Mouse (Mus musculus) midbrain, embryonic 13.5 days (tissue): ENCODE results near the gene Gnat1. TPM values are rescaled to one million over a fixed set of nuclear protein-coding genes. Genes with fewer than 3 reads are reported as not detected.

Experiments used
- ATAC-seq: fragments of 200-750 bp; cut with Nextera tagmentation; 2 replicates; pipeline ENCODE4 v1.8.0; 2017; ENCODE audit warnings: mild to moderate bottlenecking, moderate TSS enrichment, moderate library complexity
- H3K27ac ChIP-seq: fragments of 300-500 bp; sonication (generic); 2 replicates; pipeline ENCODE4 v1.5.1; 2015; ENCODE audit warnings: inconsistent platforms, mild to moderate bottlenecking, moderate library complexity
- H3K27me3 ChIP-seq: fragments of 300-500 bp; sonication (generic); 2 replicates; pipeline ENCODE4 v1.6.1; 2015; ENCODE audit warnings: mild to moderate bottlenecking, inconsistent platforms
- H3K36me3 ChIP-seq: fragments of 300-500 bp; sonication (generic); 2 replicates; pipeline ENCODE4 v1.6.1; 2015; ENCODE audit warnings: mild to moderate bottlenecking, inconsistent platforms
- H3K4me1 ChIP-seq: fragments of 300-500 bp; sonication (generic); replicated peaks from 2 replicates; pipeline ENCODE4 v1.6.1; 2015; ENCODE audit warnings: inconsistent platforms
- H3K4me2 ChIP-seq: fragments of 300-500 bp; sonication (generic); replicated peaks from 2 replicates; pipeline ENCODE4 v1.6.1; 2015; ENCODE audit warnings: moderate library complexity, mild to moderate bottlenecking, inconsistent platforms
- H3K4me3 ChIP-seq: fragments of 300-500 bp; sonication (generic); replicated peaks from 2 replicates; pipeline ENCODE4 v1.5.1; 2015; ENCODE audit warnings: mild to moderate bottlenecking, inconsistent platforms
- H3K9ac ChIP-seq: fragments of 300-500 bp; sonication (generic); replicated peaks from 2 replicates; pipeline ENCODE4 v1.6.1; 2015; ENCODE audit warnings: mild to moderate bottlenecking, inconsistent platforms
- H3K9me3 ChIP-seq: fragments of 300-500 bp; sonication (generic); 2 replicates; pipeline ENCODE4 v1.6.1; 2016; ENCODE audit warnings: mild to moderate bottlenecking, inconsistent platforms
- whole genome bisulfite sequencing: fragments of 180-500 bp; shearing (Covaris S2); methylation state at CpG from one replicate; pipeline ENCODE4 v1.1.7; 2015; 5-methylcytosine and 5-hydroxymethylcytosine counted together
- polyA plus RNA-seq: library from polyadenylated mRNA; unstranded; fragments of >200 nt; fragmentation: Nextera tagmentation; extraction: Ambion mirVana; gene quantifications from 2 replicates; pipeline ENCODE4 v1.2.1, GENCODE M21; 2015

Gnat1 gene
- polyA plus RNA-seq, 1 experiment from 2014 or later = 2.7 TPM

DNA sequence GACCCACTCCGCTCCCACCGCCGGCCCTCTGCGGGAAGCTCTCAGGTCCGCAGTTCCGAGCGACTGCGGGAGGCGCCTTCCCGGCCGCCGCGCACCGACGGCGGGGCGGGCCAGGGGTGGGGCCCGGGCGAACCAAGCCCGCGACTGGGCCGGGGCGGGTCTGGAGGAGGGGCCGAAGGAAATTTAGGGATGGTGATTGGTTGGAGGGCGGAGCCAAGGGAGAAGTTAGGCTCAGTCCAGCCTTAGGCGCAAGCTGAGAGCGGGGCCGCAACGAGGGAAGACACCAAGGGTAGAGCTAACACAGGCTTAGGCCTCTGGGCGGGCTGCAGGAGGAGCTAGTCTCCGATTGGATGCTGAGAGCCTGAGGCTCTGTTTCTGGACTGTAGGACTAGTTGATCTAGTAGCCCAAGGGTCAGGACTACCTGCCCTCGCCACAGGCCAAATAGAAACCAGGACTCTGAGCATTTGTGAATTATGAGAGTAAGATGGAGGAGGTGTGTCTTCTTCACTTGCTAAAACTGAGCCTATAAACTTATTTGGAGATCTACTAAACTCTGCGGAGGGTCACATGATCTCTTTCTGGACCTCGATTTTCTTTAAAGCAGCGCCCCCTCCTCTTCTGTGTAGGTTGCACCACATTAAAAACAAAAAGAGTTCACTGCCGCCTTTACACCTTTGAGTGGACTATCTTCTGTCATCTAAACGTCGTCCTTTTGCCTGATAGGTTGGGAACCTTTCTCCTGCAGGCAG is 44.1 kb downstream of the Gnat1 start, which contains the start of gene Gnai2:
Gnai2 (minus strand) TSS at position 89 of the 750 bp plus-strand sequence.
- Histone ChIP-seq H3K9me3 (no peaks in the 10 kb centered on the region), H3K4me2 (peak within 1 kb of the TSS; percentile 90), H3K4me1 (peaks cover 67% of the 10 kb centered on the region), H3K4me3 (peak within 1 kb of the TSS; percentile 87), H3K27ac (peak within 1 kb of the TSS; percentile 98), H3K27me3 (no peaks in the 10 kb centered on the region), H3K36me3 (no peaks in the 10 kb centered on the region), H3K9ac (peak within 1 kb of the TSS; percentile 97)
- ATAC-seq = peak; percentile 83
- 6% methylated on average over 22 of the region's 38 CpGs for WGBS

DNA sequence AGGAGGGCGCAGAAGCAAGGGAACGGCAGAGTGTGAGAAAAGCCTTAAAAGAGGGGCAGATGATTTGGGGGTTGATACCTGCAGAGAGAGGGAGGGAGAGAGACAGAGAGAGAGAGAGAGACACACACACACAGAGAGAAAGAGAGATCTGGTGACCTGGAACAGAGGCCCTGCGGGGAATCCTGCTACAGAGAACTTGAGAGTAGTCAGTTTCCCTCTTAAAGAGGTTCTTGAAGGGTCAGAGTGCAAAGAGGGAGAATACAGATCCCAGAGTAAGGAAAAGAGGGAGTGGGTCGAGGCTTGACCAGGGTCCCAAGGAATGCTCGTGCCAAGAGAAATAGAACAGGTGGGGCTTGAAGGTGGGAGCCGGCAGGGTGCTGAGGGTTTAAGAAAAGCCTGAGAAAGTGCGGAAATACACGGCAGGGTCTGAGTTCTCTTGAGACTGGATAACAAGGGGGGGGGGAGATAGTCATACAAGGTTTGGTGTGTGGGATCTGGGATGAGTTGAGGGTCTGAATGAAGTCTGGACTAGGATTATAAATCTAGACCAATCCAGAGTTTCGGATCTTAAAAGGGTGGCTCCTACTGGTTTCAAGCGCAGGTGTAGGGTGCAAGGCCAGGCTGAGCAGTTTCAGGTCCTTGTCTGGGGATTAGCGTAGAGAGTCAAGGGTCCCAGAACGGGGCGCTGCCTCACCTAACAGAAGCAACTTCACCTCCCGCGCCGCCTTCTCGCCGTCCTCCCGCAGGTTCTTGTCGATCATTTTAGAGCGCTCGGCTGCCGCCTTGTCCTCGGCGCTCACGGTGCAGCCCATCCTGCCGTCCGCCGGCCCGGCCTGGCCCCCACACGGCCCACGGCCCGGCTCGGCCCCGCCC is 44.9 kb downstream of the Gnat1 start:
- peak overlapping the region; percentile 90 for H3K4me2 ChIP-seq

DNA sequence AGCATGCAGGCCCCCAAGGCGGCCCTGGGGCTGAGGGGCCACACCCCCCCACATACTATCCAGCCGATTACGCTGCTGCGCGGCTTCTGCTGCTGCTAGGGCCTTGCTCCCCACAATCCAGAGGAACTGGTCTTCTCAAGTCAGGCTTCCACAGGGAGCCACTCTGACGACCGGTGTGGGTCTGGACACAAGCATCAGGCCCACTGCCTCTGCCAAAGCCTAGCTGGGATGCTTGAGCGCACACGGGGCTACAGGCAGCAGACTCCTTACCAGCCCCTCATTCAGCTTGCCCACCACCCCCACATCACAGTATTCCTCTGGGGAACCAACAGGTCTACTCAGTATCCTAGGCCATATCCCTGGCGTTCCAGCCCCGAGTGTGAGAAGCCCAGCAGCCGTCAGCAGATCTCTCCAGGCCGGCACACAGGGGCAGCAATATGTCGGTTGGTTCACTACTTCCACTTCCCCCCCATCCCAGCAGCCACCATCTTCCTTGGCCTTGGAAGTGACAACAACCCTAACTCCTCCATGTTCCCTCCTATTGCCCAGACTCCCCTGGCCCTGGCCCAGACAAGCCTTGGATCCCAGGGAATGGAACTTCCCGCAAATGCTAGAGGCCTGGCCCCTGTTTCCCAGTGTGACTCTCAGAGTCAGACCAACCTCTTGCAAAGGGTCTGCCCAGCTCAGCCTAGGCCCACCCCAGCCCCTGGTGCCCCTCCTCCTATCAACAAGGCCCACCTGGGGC is 45.7 kb downstream of the Gnat1 start:
- H3K9ac ChIP-seq = peak overlapping the region; percentile 97
- H3K36me3 ChIP-seq = no peaks in the 10 kb centered on the region
- H3K4me2 ChIP-seq = peak overlapping the region; percentile 90
- no peaks in the 10 kb centered on the region for H3K9me3 ChIP-seq
- ATAC-seq = no peak
- H3K4me3 ChIP-seq = peak overlapping the region; percentile 87
- H3K27ac ChIP-seq = peak overlapping the region; percentile 98
- H3K27me3 ChIP-seq = no peaks in the 10 kb centered on the region
- WGBS = 2% methylated on average over 15 of the region's 15 CpGs
- H3K4me1 ChIP-seq = peaks cover 77% of the 10 kb centered on the region

More for the DNA sequence above, 44.9 kb downstream of the Gnat1 start:
- H3K27ac ChIP-seq = peak overlapping the region; percentile 98
- H3K4me3 ChIP-seq = peak overlapping the region; percentile 87
- H3K27me3 ChIP-seq = no peaks in the 10 kb centered on the region
- under 1% methylated on average over 30 of the region's 35 CpGs for WGBS
- H3K9ac ChIP-seq = peak overlapping the region; percentile 97
- H3K4me1 ChIP-seq = peaks cover 69% of the 10 kb centered on the region
- ATAC-seq = no peak
- no peaks in the 10 kb centered on the region for H3K36me3 ChIP-seq
- H3K9me3 ChIP-seq = no peaks in the 10 kb centered on the region

DNA sequence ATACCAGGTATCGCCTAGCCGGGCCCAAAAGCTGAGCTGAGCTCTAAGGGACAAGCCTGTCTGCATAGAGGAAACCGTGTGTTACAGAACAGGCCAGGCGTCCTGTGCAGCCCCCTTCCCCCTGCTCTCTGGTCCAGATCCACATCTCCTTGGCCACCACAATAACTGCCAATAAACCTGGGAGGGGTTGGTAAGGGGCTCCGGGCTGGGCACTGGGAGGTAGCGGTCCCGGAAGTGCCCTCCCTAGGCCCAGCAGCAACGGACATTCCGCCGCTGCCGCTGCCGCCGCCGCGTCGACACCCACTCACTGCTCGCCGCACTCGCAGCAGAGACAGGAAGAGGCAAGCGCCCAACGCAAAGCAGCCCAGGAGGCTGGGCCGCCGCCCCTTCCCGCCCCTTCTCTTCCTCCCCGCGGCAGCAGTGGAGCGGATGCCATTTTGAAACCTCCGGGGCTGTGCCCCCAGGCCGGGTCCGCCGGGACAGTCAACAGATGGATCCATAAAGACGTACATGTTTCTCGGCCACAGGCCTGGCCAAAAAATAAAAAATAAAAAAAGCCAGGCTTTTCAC is 46.3 kb downstream of the Gnat1 start:
- Histone ChIP-seq H3K4me2 (peak overlapping the region; percentile 90), H3K27me3 (no peaks in the 10 kb centered on the region), H3K9ac (peak overlapping the region; percentile 97), H3K4me3 (peak overlapping the region; percentile 87), H3K27ac (peak overlapping the region; percentile 98), H3K9me3 (no peaks in the 10 kb centered on the region), H3K36me3 (no peaks in the 10 kb centered on the region), H3K4me1 (peaks cover 83% of the 10 kb centered on the region)
- ATAC-seq = no peak
- under 1% methylated on average over 33 of the region's 33 CpGs for WGBS

DNA sequence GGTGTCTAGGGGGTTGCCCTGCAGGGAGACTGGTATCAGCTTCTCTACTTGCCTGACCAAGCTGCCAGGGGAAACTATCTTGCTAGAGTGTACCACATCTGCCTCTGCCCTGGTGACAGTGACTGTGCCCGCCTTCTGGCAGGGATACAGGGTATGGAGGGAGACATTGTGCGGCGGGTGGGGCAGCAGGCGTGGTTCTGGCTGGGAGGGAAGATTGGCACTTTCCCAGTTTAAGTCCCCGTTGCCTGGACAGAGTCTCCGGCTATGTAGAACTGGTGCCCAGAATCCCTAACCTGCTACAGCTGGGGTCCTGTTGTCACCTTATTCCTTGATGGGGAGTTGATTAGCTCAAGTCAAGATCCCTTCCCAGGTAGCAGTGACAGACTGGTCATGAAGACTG is 47.0 kb downstream of the Gnat1 start:
- 17% methylated on average over 6 of the region's 6 CpGs for WGBS
- Histone ChIP-seq H3K4me1 (peaks cover 85% of the 10 kb centered on the region), H3K9ac (peak overlapping the region; percentile 97), H3K4me2 (peak overlapping the region; percentile 90), H3K27ac (peak overlapping the region; percentile 98), H3K4me3 (peak overlapping the region; percentile 87), H3K9me3 (no peaks in the 10 kb centered on the region), H3K36me3 (no peaks in the 10 kb centered on the region), H3K27me3 (no peaks in the 10 kb centered on the region)
- no peak for ATAC-seq

DNA sequence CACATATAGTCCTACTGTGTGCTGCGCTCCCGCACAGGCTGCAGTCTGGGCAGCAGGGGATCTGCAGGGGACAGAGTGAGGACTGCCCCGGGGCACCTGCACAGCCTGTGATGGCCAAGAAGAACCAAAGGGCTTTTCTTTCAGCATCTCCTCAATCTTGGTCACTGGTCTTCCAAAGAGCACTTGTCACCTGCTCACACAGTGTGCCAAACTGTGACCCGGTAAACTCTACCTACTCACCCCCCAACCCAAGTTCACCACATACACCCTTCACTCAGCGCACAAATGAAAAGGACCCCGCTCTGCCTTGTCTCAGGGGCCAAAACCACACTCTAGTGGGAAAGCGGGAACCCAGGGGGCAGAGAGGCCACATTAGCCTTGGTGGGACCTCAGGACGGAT is 47.7 kb downstream of the Gnat1 start:
- WGBS = 50% methylated on average over 8 of the region's 8 CpGs
- Histone ChIP-seq H3K27me3 (no peaks in the 10 kb centered on the region), H3K9ac (peak overlapping the region; percentile 97), H3K36me3 (no peaks in the 10 kb centered on the region), H3K4me3 (peak overlapping the region; percentile 87), H3K4me1 (peaks cover 85% of the 10 kb centered on the region), H3K27ac (peak overlapping the region; percentile 98), H3K9me3 (no peaks in the 10 kb centered on the region), H3K4me2 (peak overlapping the region; percentile 90)
- no peak for ATAC-seq

DNA sequence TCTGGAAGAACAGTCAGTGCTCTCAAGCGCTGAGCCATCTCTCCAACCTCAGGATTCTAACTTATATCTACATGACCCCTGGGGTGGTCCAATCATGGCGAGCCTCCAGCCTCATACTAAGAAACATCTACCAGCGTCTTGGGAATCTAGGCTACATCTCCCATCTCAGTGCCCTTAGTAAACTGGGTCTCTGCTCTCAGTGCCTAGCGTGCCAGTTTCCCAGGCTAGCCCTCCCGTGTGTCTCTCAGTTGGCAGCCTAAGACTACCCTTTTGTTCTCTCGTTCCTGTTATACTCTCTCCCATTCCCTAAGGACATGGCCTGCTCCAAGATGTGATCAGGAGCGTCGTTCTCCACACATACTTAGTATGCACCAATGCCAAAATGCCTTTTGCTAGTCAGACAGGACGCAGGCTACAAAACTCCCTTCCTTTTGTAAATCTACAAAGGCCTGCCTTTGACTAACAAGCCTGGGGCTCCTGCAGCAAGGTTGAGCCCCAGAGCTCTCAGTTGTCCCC is 48.1 kb downstream of the Gnat1 start:
- Histone ChIP-seq H3K9me3 (no peaks in the 10 kb centered on the region), H3K9ac (peak overlapping the region; percentile 97), H3K27me3 (no peaks in the 10 kb centered on the region), H3K36me3 (no peaks in the 10 kb centered on the region), H3K4me3 (peak overlapping the region; percentile 87), H3K4me2 (peak overlapping the region; percentile 90), H3K27ac (peak overlapping the region; percentile 98), H3K4me1 (peaks cover 85% of the 10 kb centered on the region)
- 27% methylated on average over 9 of the region's 9 CpGs for WGBS
- no peak for ATAC-seq

DNA sequence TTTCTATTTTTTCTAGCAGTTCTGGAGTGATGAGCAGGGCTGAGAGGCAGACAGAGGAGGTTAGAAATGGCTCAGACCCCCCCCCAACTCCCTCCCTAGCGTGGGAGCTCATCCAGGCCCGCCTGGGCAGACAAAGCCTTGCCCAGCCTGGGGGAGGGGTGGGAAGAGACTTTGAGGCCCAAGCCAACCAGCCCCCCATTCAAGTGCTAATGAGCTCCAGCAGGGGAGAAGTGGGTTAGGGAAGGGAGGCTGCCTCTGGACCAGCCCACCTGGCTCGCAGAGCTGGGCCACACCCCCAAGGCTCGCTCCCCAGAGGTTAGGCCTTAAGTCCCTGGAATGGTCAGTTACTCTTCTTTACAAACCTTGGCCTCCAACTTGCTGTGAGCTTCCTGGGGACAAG is 48.9 kb downstream of the Gnat1 start:
- H3K36me3 ChIP-seq = 0 out of 2 replicates have a peak, but pooled peaks cover under 1% of the 10 kb centered on the region
- no peaks in the 10 kb centered on the region for H3K9me3 ChIP-seq
- peak overlapping the region; percentile 71 for H3K9ac ChIP-seq
- H3K27me3 ChIP-seq = no peaks in the 10 kb centered on the region
- H3K4me1 ChIP-seq = peaks cover 87% of the 10 kb centered on the region
- peak overlapping the region; percentile 98 for H3K27ac ChIP-seq
- peak overlapping the region; percentile 25 for H3K4me3 ChIP-seq
- ATAC-seq = peak; percentile 41
- 0% methylated on average over 4 of the region's 4 CpGs for WGBS
- H3K4me2 ChIP-seq = peak overlapping the region; percentile 90

DNA sequence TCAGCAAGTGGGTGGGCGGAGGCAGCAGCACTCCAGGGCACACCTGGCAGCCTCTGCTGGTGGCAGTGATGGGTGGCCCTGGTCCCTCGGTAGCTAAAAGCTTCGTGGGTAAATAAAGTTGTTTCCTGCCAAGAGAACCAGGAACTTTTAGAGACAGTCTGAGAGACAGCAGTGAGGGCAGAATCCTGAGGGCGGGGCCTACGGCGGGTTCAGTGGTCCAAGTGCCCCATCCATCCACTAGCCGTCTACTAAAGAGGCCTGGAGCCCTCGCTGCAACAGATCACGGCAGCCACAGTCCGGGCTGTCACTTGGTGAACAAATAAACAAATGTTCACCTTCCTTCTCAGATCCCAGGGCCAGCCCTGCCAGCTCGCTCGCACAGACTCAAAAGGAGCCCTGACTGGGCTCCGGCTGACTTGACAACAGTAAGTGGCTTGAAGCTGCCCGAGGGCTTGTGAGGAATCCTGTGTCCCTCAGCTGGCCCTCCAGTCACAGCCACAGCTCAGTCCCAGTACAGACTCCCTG is 49.5 kb downstream of the Gnat1 start:
- Histone ChIP-seq H3K27ac (peak overlapping the region; percentile 98), H3K4me1 (peaks cover 93% of the 10 kb centered on the region), H3K9me3 (no peaks in the 10 kb centered on the region), H3K4me3 (peak overlapping the region; percentile 25), H3K9ac (peak overlapping the region; percentile 71), H3K4me2 (peak overlapping the region; percentile 90), H3K36me3 (peaks cover 6% of the 10 kb centered on the region), H3K27me3 (no peaks in the 10 kb centered on the region)
- ATAC-seq = peak; percentile 7
- WGBS = 2% methylated on average over 14 of the region's 14 CpGs

DNA sequence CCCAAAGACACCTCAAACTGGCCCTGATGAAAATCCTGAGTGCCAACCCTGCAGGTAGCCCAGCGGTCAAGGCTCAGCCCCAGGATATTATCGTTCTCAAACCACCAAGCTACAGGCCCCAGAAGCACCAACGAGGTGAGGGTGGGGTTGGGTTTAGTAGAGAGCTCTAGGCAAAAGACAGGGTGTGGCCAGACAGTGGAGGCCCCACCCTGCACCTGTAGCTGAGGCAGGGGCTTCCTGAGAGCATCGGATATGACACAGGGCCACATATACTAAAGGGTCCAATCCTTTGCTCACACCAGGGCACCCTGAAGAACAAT is 50.1 kb downstream of the Gnat1 start:
- WGBS = 15% methylated on average over 4 of the region's 4 CpGs

More for the DNA sequence above, 50.1 kb downstream of the Gnat1 start:
- Histone ChIP-seq H3K27me3 (no peaks in the 10 kb centered on the region), H3K4me3 (peak overlapping the region; percentile 25; the same call in 1 of the 2 replicates), H3K4me1 (peaks cover 96% of the 10 kb centered on the region), H3K36me3 (peaks cover 12% of the 10 kb centered on the region), H3K27ac (peak overlapping the region; percentile 98), H3K4me2 (peak overlapping the region; percentile 90), H3K9ac (peak overlapping the region; percentile 71), H3K9me3 (no peaks in the 10 kb centered on the region)
- no peak for ATAC-seq
